In genomic region chr13:37908493-37908892, GRCm38 (mm10) we compare ENCODE assay signal across 13 mouse cellular contexts.
A peak's percentile ranks its signal among the peaks of the same experiment; 100 is the strongest.
DNase-seq lines count a peak whose midpoint lies in the region; ATAC-seq and TF ChIP-seq lines count a peak whose summit lies in the region.
"Had no signal": no experiment of that assay in that cellular context is flagged by ENCODE, and none has a peak within 500 bp of the region (broad histone marks: within the 10 kb centered on the region; RNA-seq: fewer than 3 reads in every experiment).

No protein-coding gene starts in this region.

- WGBS in kidney, adult 2 months = 68% methylated on average over 6 of the region's 6 CpGs
- 55% methylated on average over 6 of the region's 6 CpGs for WGBS in lung, postnatal 0 days
- 46% methylated on average over 6 of the region's 6 CpGs for WGBS in intestine, postnatal 0 days
- 90% methylated on average over 6 of the region's 6 CpGs for WGBS in hindbrain, embryonic 12.5 days
- WGBS in forebrain, embryonic 14.5 days = 83% methylated on average over 6 of the region's 6 CpGs

- H3K4me1 ChIP-seq in kidney, adult 2 months (ENCODE audit: control insufficient read depth, insufficient read depth, low read length) = peaks cover 25% of the 10 kb centered on the region
- peaks cover 13% of the 10 kb centered on the region; the same call in 1 of the 2 replicates for H3K4me1 ChIP-seq in lung, postnatal 0 days (ENCODE audit: insufficient read depth, low read depth, low read length)
- H3K4me1 ChIP-seq in intestine, postnatal 0 days (replicated peaks; ENCODE audit: control insufficient read depth, insufficient read depth, low read length) = peaks cover 19% of the 10 kb centered on the region
- H3K4me1 ChIP-seq in hindbrain, embryonic 12.5 days = no peaks in the 10 kb centered on the region; the same call in 1 of the 2 replicates
- H3K4me1 ChIP-seq in forebrain, embryonic 14.5 days (ENCODE audit: control insufficient read depth, insufficient read depth, low read length) = no peaks in the 10 kb centered on the region

- no peak overlapping the region for H3K9ac ChIP-seq in lung, postnatal 0 days (replicated peaks; ENCODE audit: low read depth)
- no peak overlapping the region; the same call in 1 of the 2 replicates for H3K9ac ChIP-seq in intestine, postnatal 0 days (ENCODE audit: low read depth, low read length)
- H3K9ac ChIP-seq in hindbrain, embryonic 12.5 days = no peak overlapping the region
- no peak overlapping the region for H3K9ac ChIP-seq in forebrain, embryonic 14.5 days (ENCODE audit: low read length)
- H3K9ac ChIP-seq: neural tube, embryonic 15.5 days had no signal

- H3K36me3 ChIP-seq in kidney, adult 2 months (ENCODE audit: control insufficient read depth, insufficient read depth, low read length) = no peaks in the 10 kb centered on the region; the same call in 1 of the 2 replicates
- peaks cover 30% of the 10 kb centered on the region; the same call in 1 of the 2 replicates for H3K36me3 ChIP-seq in lung, postnatal 0 days (ENCODE audit: insufficient read depth, low read length)
- H3K36me3 ChIP-seq in intestine, postnatal 0 days (ENCODE audit: control insufficient read depth, insufficient read depth) = peaks cover 44% of the 10 kb centered on the region
- H3K36me3 ChIP-seq in hindbrain, embryonic 12.5 days = peaks cover 5% of the 10 kb centered on the region; the same call in 1 of the 2 replicates
- H3K36me3 ChIP-seq in forebrain, embryonic 14.5 days (ENCODE audit: control insufficient read depth, insufficient read depth, low read length) = no peaks in the 10 kb centered on the region
- H3K36me3 ChIP-seq: neural tube, embryonic 15.5 days had no signal

- no peak for TF ChIP-seq POLR2A in kidney, adult 2 months (IDR thresholded peaks at IDR 0.05; ENCODE audit: low read depth, low read length)

- H3K9me3 ChIP-seq in lung, postnatal 0 days (ENCODE audit: low read length) = no peaks in the 10 kb centered on the region
- no peaks in the 10 kb centered on the region for H3K9me3 ChIP-seq in intestine, postnatal 0 days (ENCODE audit: control insufficient read depth)
- H3K9me3 ChIP-seq in hindbrain, embryonic 12.5 days (replicated peaks) = no peaks in the 10 kb centered on the region
- no peaks in the 10 kb centered on the region for H3K9me3 ChIP-seq in forebrain, embryonic 14.5 days (replicated peaks; ENCODE audit: control insufficient read depth, low read length)
- H3K9me3 ChIP-seq: forebrain, embryonic 10.5 days; neural tube, embryonic 15.5 days had no signal

- H3K27me3 ChIP-seq in kidney, adult 2 months (replicated peaks; ENCODE audit: control insufficient read depth, insufficient read depth, low read length) = no peaks in the 10 kb centered on the region
- no peaks in the 10 kb centered on the region for H3K27me3 ChIP-seq in lung, postnatal 0 days (replicated peaks; ENCODE audit: insufficient read depth, low read length)
- H3K27me3 ChIP-seq in intestine, postnatal 0 days (replicated peaks; ENCODE audit: control insufficient read depth, insufficient read depth, low read length) = no peaks in the 10 kb centered on the region
- no peaks in the 10 kb centered on the region for H3K27me3 ChIP-seq in hindbrain, embryonic 12.5 days
- no peaks in the 10 kb centered on the region for H3K27me3 ChIP-seq in forebrain, embryonic 14.5 days (replicated peaks; ENCODE audit: control insufficient read depth, insufficient read depth, low read length)
- H3K27me3 ChIP-seq: neural tube, embryonic 15.5 days had no signal

- peak overlapping the region; percentile 78 for H3K27ac ChIP-seq in kidney, adult 2 months (ENCODE audit: insufficient read depth, low read depth, low read length)
- peak overlapping the region; percentile 76 for H3K27ac ChIP-seq in lung, postnatal 0 days (ENCODE audit: low read length)
- peak overlapping the region; percentile 77 for H3K27ac ChIP-seq in intestine, postnatal 0 days (ENCODE audit: low read depth, low read length)
- no peak overlapping the region for H3K27ac ChIP-seq in hindbrain, embryonic 12.5 days
- H3K27ac ChIP-seq in forebrain, embryonic 14.5 days (ENCODE audit: low read depth, low read length) = no peak overlapping the region
- H3K27ac ChIP-seq: forebrain, embryonic 10.5 days; neural tube, embryonic 15.5 days had no signal

- H3K4me3 ChIP-seq in kidney, adult 2 months (ENCODE audit: insufficient read depth, low read depth, low read length) = no peak overlapping the region
- no peak overlapping the region for H3K4me3 ChIP-seq in lung, postnatal 0 days (ENCODE audit: low read depth, low read length)
- H3K4me3 ChIP-seq in intestine, postnatal 0 days (ENCODE audit: low read depth, low read length) = no peak overlapping the region
- no peak overlapping the region for H3K4me3 ChIP-seq in hindbrain, embryonic 12.5 days
- H3K4me3 ChIP-seq in forebrain, embryonic 14.5 days (ENCODE audit: low read depth, low read length) = no peak overlapping the region
- H3K4me3 ChIP-seq: forebrain, embryonic 10.5 days; neural tube, embryonic 15.5 days had no signal

- ATAC-seq in lung, postnatal 0 days = peak; percentile 11; the same call in 1 of the 2 replicates
- peak; percentile 23 for ATAC-seq in intestine, postnatal 0 days
- no peak for ATAC-seq in hindbrain, embryonic 12.5 days (ENCODE audit: low FRiP score)
- no peak for ATAC-seq in forebrain, embryonic 14.5 days

- no peak for TF ChIP-seq EP300 in lung, postnatal 0 days (IDR thresholded peaks at IDR 0.05)

- no peak for DNase-seq in kidney, adult 2 months
- no peak for DNase-seq in kidney, adult 18-20 months
- no peak for DNase-seq in lung, postnatal 0 days (ENCODE audit: low spot score)
- no peak for DNase-seq in lung, postnatal 4 days
- DNase-seq in thymus, postnatal 36 days = peak; percentile 38 to 59
- DNase-seq in forebrain, embryonic 14.5 days (ENCODE audit: low spot score) = no peak
- DNase-seq: liver had no signal

- no peak overlapping the region for H3K4me2 ChIP-seq in lung, postnatal 0 days (replicated peaks; ENCODE audit: low read depth, low read length)
- no peak overlapping the region for H3K4me2 ChIP-seq in intestine, postnatal 0 days (replicated peaks; ENCODE audit: low read depth)
- no peak overlapping the region for H3K4me2 ChIP-seq in hindbrain, embryonic 12.5 days (replicated peaks)
- H3K4me2 ChIP-seq in forebrain, embryonic 14.5 days (ENCODE audit: low read length) = no peak overlapping the region
- H3K4me2 ChIP-seq: heart, embryonic 11.5 days; midbrain, embryonic 11.5 days; neural tube, embryonic 15.5 days had no signal

- TF ChIP-seq CTCF in kidney, adult 2 months (conservative IDR thresholded peaks at IDR 0.05; ENCODE audit: insufficient read depth, insufficient read length, low read depth, low read length) = no peak
- TF ChIP-seq CTCF in lung, postnatal 0 days (IDR thresholded peaks at IDR 0.05) = no peak
- no peak for TF ChIP-seq CTCF in intestine, postnatal 0 days (IDR thresholded peaks at IDR 0.05; ENCODE audit: low read depth)

Comparison
In these comparisons a context has a peak if more than half of its experiments do, and no peak if none do; other contexts are left out.
1. DNase-seq: peak in thymus, postnatal 36 days (2 of 2); none in kidney, adult 2 months (single experiment), kidney, adult 18-20 months (single experiment), lung, postnatal 0 days (single experiment), lung, postnatal 4 days (0 of 2) and forebrain, embryonic 14.5 days (single experiment).
2. H3K27ac ChIP-seq: peak in kidney, adult 2 months (single experiment), lung, postnatal 0 days (single experiment) and intestine, postnatal 0 days (single experiment); none in hindbrain, embryonic 12.5 days (single experiment) and forebrain, embryonic 14.5 days (single experiment).
3. ATAC-seq: peak in lung, postnatal 0 days (single experiment) and intestine, postnatal 0 days (single experiment); none in hindbrain, embryonic 12.5 days (single experiment) and forebrain, embryonic 14.5 days (single experiment).